Mouse (Mus musculus) left cerebral cortex, postnatal 10 days (tissue): ENCODE measurements around the gene Zfp541. TPM values are rescaled to one million over a fixed set of nuclear protein-coding genes. Genes with fewer than 3 reads are reported as not detected.

Experiments used
- DNase-seq, 2 experiments: peaks; one replicate each; pipeline ENCODE4 v3.0.0; 2021 to 2022; ENCODE audit warnings: low spot score in 2 of 2, mixed read lengths in 1 of 2; ENCODE audit errors: extremely low spot score in 1 of 2
- intact Hi-C: fragments of 180-260 bp; cut with DNase I; formaldehyde crosslinking; loops from one replicate; pipeline ENCODE4 v1.15.1; 2025
- total RNA-seq, 2 experiments: library from RNA; stranded (reverse); gene quantifications; 2 replicates each; pipeline ENCODE4 v1.2.3; 2021

Zfp541 gene
- total RNA-seq: under 1 TPM; 0.26 to 0.58 TPM

DNA sequence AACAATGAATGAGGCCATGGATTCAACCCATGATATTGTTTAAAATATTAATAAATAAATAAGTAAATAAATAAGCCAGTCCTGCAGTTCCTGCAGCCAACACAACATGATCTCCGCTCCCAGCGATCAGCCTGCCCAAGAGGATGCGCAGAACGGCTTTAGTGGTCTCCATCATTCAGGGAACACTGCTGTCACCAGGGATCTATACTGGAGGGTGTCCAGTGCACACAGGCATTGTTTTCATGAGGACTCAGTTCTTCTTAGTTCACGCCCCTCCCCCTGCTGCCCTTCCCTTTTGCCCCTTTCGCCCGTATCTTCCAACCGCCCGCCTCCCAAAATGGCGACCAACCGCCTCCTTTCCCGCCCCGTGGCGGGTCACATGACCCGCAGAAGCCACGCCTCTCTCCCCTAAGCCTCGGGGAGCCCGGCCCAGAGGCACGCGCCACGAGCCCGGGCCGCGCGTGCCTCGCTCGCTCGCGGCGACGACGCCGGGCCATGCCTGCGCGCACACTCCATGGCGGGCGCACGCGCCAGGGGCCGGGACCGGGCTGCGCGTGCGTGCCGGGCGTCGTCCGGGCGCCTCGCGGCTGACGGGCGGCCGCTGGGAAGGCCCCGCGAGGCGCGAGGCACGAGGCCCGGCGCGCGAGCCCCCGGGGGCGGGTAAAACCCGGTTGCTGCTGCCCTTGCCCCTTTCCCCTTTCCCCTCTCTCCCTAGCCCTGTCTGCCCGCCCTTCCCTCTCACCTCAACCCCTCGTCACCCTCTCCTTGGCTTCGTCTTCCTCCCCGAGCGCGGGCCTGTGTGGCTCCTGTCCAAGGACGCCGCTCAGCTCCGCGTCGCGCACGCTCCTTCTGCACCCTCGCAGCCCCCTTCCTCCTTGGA, at the start of gene Zfp541:
TSS of gene Zfp541 (plus strand) at position 596 of the 880 bp plus-strand sequence.
- intact Hi-C loops: loop anchor here (10.0 kb wide), 1 partner anchor 203 kb away; no protein-coding TSS in a partner anchor
- peak in 1 of 2 experiments; percentile 61 for DNase-seq

DNA sequence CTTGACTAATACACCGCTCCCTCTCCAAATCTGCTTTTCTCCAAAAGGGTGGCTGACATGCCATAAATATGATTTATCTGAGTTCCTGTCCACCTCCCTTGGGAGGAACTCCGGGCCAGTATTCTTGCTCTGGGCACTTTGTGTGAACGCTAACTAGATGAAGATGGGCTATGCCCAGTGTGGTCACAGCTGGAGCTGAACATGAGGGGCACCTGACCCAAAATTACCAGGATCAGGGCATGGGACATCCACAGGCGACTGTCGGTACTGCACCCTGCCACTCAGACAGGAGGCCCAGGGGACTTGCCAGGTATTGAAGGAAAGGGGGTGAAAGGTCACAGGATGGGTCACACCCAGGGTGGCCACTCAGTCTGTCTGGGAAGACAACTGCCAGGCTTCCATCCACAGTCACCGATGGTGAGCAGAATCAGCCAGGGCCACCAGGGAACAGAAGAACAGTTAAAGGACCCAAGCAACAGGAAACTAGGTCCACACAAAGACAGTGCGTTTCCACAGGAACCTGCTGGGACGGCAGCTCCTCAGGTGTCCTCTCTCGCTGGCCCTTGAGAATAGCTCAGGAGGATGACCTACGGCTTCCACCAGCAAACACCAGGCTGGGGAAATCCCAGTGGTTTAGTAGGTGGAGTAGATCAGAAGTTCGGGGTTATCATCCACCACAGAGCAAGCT, 48.9 kb upstream of the Zfp541 start:
- peak in 1 of 2 experiments; percentile 52 for DNase-seq
- intact Hi-C loops: no loop called here

DNA sequence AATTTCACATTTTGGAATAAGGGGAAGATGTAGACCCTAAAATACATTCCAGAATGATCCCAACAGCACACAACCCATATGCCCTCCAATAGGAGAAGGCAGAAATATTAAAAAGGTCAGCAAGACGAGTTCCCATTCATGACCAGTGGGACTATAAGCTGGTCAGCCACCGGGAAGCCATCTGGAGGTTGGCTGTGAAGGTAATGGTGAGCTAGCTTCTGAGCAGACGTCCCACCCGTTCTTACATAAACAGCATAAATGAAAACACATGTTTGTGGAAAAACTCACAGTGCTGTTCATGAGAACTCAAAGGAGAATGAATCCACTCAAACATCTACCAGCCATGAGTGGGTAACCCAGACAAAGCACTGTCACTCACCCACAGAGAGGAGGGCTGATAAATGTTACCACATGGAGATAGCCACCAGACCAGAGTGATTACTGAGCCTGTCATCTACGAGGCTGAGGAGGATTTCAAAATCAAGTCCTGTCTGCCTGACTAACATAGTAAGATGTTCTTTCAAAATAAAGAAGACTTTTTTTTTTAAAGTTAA, 47.8 kb upstream of the Zfp541 start:
- DNase-seq: no peak
- intact Hi-C loops: no loop called here

DNA sequence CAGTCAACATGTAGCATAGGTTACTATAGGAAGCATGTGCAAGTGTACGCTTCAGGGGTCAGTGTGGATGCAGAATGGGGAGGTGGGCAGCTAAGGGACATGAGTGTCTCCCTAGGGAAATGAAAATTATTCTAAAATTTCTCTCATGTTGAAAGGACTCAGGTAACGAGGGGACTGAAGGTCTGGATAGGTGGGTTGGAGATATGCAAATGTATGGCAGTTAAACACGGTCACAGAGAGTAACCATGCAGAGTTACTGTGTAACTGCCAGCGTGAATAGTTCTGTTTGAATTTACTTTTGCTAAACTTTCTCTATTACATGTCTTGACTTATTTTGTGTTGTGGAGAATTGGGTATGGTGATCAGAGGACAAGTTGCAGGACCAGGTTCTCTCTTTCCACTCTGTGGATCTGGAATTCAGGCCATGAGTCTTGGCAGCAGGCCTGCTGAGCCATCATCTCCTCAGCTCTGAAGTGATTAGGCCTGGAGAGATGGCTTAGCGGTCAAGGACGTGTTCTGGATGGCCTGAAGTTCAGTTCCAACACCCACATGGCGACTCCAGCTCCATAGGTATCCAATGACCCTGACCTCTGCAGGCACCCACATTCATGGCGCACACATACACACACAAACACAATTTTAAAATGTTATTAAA, 47.0 kb upstream of the Zfp541 start:
- no peak for DNase-seq
- intact Hi-C loops: no loop called here

DNA sequence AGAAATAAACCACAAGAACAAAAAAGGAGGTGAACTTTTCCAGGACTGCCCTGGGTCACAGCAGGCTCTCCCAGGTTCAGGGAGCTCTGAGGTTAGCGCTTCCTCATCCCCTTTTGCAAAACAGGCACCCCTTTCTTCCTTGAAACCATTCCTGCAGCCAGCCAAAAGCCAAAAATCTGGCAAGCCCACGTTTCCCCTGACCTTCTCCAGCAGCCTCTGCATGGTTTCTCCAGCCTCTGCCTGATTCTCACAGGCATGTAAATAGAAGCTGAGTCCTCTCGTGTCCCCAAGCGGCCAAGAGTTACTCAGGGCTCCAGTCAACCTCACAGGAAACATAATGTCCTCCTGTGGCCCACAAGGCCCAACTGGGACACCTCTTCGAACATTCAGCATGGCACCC, 46.2 kb upstream of the Zfp541 start:
- DNase-seq: no peak
- intact Hi-C loops: no loop called here

DNA sequence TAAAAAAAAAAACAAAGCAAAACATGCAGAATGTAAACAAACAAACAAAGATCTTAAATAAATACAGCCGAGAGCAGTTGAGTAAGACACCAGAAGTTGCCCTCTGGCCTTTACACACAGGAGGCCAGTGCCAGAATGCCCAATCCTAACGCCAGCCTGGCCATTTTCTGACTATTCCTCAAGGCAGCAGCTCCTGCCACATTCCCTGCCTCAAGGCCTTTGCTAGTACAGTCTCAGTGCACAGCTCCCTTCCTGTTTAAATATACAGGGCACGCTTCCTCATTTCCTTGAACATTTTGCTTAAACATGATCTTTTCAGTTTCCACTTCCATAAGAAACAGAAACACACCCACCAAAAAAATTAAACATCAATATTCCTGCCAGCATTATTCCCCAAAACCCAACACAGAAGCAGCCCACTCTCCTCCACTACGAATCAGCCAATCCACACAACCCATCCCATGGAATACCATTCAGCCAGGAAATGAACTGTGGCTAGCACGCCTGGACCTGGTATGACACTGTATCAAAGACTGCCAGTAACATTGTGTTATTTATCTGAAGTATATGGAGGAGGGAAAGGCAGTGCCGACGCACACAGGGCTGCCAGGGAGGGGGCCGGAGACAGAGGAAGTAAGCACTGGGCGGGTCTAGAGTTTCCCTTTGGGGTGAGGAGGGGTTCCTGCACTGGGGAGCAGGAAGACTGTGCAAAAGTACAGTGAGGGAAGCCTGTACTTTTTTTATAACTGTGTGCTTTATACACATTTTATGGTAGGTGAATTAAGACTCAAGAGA, 43.4 kb upstream of the Zfp541 start:
- peak in 1 of 2 experiments; percentile 66 for DNase-seq
- intact Hi-C loops: no loop called here

DNA sequence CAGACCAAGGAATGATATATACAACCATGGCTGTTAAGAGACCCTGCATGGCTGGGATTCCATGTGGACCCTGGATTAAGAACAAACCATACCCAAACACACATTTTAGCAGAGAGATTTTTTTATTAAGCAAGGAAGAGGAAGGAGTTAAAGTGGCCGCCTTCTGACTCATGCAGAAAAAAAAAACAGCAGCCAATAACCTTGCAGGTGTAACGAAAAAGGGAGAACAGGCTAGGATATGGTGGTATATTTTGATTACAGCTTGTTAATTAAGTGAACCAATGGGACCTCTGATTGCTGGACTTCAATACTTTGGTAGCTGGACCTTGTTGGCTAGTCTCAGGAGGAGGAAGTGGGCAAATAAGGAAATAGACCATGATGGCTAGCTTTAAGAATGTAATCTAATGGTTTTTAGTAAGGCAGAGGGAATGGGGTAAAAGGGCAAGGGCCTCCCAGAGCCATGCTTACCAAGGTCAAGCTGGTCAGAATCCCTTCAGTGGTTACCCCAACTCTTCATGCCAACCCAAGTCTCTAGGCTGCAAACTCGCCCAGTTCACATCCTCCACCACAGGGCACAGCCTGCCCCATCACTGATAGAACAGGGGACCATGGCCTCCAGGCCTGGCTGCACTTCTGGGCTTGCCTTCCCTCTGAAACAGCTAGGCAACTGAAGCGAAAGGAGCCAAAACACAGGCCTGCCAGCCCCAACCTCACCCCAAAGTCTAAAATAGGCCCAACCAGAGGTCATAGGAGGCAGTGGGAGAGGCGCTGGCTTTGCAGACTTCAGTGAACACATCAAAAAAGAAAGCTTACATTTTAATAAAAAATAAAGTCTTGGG, 42.1 kb upstream of the Zfp541 start:
- intact Hi-C loops: loop anchor here (2.0 kb wide), 1 partner anchor 29 kb away; no protein-coding TSS in a partner anchor
- DNase-seq: no peak

DNA sequence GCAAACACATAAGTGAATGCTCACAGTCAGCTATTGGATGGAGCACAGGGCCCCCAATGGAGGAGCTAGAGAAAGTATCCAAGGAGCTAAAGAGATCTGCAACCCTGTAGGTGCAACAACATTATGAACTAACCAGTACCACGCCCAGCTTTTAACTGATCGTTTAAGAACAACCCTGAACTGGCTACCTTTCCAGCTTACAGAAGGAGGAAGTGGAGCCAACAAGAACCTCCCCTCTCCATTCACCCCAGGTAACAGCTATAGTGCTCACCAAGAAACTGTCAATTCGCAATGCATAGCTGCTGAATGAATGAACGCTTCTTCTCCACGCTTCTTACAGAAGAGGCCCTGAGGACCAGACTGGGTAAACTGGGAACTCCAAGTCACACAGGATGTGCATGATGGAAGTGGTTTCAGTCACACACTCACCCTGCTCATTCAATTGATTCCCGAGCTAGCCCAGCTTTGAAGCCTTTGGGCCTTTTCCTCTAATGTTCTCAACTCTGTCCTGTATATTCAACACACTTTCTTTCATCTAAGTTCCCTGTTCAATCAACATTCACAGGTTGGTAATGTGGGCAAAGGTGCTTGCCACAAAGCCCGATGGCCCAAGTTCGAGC, 36.9 kb upstream of the Zfp541 start:
- no peak for DNase-seq
- intact Hi-C loops: no loop called here

DNA sequence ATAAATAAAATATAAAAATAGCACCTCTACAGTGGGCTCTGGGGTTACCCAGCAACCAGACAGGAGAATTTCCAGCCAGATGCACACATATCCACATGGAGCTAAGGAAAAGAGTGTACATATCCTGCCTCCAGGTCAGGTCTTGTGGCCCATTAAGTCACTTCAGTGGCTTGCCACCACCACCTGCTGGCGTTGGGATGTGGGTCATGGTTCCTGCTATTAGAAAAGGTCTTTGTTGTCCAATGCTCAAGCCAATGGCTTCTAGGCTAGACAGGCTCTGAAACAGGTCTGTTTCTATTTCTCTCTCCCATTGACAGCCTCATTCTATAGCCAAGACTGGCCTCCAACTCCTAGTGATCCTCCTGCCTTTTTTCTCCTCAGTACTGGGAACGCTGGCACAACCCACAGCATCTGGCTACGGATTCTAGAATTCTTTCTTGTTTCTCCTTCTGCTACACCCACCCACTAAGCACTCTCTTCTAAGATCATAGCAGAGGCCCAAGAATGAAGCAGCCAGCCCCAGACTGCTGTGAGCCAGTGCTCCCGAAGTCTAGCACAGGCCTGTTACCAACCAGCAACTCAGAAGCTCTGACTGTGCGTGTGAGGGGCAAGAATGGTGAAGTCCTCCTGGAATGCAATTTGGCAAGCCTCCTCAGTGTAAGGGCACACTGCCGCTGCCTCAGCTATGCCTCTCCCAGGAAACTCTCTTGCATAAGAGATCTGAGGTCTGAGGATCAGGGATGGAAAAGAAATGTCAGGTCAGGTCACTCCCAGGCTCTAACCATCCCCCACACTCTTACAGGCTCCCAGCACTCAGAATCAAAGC, 33.3 kb upstream of the Zfp541 start:
- intact Hi-C loops: no loop called here
- no peak for DNase-seq

DNA sequence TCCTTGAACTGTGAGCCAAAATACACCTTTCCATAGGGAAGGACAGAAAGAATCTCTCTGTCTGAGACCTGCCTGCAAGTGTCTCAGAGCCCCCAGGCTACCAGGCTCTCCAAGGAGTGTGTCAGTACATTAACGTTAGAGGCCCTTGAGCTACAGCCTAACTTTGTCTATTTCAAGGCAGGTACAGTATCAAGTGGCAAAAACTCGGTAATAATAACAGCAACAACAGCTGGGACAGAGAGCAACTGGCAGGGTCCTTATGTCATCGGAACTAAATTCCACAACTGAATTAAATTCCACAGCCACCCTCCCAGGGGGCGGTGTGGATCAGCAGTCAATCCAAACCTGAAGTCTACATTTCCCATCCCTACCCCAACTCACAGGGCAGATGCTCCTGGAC, 30.5 kb upstream of the Zfp541 start:
- intact Hi-C loops: loop anchor here (5.0 kb wide), 1 partner anchor 34 kb away; no protein-coding TSS in a partner anchor
- DNase-seq: no peak

DNA sequence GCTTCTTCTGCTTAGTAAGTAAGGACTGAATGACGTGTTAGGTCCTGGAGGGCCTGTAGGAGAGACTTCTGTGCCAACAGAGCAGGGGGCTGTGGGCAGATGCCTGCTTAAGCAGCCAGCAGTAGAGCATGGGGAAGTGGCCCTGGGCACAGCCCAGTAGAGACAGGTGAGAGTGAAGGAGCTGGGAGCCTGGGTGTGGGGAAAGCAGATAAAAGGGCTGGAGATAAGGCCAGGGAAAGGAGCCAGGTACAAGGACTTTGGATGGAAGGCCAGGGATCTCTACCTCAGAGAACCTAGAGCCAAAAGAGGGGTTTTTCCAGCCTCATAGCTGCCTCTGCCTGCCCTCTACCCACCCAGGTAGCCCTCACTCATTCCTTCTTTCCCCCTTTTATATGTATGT, 28.6 kb upstream of the Zfp541 start:
- intact Hi-C loops: loop anchor here (5.0 kb wide), 1 partner anchor 36 kb away; no protein-coding TSS in a partner anchor
- DNase-seq: no peak

DNA sequence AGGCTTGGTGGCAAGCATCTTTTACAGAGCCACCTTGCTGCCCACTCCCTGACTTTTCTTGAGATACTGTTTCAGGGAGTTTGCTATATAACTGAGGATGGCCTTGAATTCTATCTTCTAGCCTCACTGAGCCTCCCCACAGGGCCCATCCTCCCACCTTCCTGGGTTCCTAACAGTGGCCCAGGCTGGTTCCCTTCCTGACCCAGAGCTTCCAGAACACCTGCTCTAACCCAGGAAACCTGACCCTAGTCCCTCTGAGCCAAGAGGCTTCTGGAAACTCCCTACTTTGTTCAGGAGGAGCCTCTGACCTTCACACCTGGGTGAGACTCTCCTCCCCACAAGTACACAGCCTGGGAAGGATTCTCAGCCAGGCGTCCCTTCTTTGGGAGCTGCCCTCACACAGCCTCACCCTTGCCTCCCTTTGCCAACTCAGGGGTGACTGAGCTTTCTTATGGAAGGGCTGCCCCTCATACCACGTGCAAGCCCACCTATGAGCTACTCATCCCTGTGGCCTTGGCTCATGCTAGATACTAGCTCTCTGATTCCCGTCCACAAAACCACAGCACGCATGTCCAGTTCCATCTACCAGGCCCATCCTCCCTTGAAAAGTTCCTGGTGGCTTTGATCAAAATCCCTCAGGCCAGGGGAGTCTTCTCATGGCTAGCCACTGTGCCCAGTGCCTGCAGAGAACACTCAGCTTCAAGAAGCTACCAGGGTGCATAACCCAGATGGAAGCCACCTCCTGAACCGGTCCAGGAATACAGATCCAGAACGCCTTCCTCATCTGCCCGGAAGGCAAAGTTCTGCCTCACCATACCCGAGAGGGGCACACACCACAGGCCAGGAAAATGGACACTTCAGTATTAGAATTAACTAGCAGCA, 27.8 kb upstream of the Zfp541 start:
- DNase-seq: no peak
- intact Hi-C loops: loop anchor here (5.0 kb wide), 1 partner anchor 37 kb away; no protein-coding TSS in a partner anchor

DNA sequence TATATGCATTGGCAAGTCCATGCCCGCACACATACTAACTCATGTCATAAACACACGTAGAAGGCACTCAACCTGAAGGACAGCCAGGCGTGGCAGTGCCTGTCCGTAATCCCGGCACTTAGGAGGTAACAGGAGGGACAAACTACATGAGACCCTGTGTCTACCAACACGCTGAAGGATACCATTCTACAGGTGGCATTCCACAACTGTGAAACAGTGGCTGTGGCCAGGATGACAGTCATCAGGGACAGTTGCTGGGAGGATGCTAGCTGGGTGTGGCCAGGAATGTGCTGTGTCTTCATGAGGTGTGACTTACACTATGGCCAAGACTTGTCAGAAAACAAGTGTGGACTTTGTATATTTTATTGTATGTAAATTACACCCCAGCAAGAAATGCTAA, 24.6 kb upstream of the Zfp541 start:
- no peak for DNase-seq
- intact Hi-C loops: no loop called here

DNA sequence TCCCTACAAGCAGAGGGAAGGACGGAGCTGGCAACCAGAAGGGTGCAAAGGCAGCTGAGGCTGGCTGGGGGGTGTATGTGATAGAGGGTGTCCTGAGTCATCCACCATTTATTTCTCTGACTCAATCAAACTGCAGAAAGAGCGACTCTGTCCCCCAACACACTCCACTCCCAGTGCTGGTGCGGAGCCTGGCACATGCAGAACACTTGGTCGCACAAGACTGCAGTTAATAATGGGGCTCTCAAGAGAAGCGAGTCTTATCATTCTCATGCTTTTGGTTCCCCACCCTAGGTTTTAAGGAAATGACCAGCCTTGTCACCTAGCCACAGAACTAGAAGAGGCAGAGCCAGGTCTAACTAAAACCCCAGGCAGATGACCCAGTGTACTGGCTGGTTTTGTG, 22.3 kb upstream of the Zfp541 start:
- intact Hi-C loops: no loop called here
- DNase-seq: no peak

DNA sequence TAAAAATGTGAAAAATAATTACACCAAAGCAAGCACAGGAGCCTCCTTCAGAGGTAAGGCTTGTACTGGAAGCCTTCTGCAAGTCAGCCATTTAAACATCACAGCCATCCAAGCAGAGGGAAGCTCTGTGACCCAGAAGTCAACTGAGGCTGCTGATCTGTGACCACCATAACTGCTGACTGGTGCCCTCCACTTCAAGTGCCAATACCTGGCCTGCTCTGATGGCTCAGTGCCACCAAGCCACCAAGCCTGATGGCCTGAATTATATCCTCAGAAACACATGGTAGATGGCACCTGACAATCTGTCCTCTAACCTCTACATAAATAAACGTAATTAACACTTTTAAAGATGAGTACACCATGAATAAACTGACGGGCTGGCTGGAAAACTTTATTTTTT, 20.4 kb upstream of the Zfp541 start:
- DNase-seq: no peak
- intact Hi-C loops: no loop called here
